Mouse (Mus musculus) forebrain, embryonic 11.5 days (tissue): ENCODE data around the gene Cpa5. TPM values are rescaled to one million over a fixed set of nuclear protein-coding genes. Genes with fewer than 3 reads are reported as not detected.

ENCODE experiments used
- ATAC-seq: fragments of 200-750 bp; cut with Nextera tagmentation; replicated peaks from 2 replicates; pipeline ENCODE4 v1.8.0; 2017; ENCODE audit warnings: moderate TSS enrichment; ENCODE audit not compliant: low FRiP score
- DNase-seq: peaks from one replicate; pipeline ENCODE4 v3.0.0-alpha.2; 2017; ENCODE audit warnings: low spot score
- H3K27ac ChIP-seq: fragments of 300-500 bp; sonication (generic); 2 replicates; pipeline ENCODE4 v1.5.1; 2014; ENCODE audit warnings: low read depth, low read length
- H3K27me3 ChIP-seq: fragments of 300-500 bp; sonication (generic); 2 replicates; pipeline ENCODE4 v1.6.1; 2014; ENCODE audit warnings: mild to moderate bottlenecking, low read length, mixed read lengths; ENCODE audit not compliant: control insufficient read depth, insufficient read depth
- H3K36me3 ChIP-seq: fragments of 300-500 bp; sonication (generic); 2 replicates; pipeline ENCODE4 v1.6.1; 2014; ENCODE audit warnings: mild to moderate bottlenecking, low read length, moderate library complexity, mixed read lengths; ENCODE audit not compliant: control insufficient read depth, insufficient read depth
- H3K4me1 ChIP-seq: fragments of 300-500 bp; sonication (generic); replicated peaks from 2 replicates; pipeline ENCODE4 v1.6.1; 2014; ENCODE audit warnings: low read length, mixed read lengths; ENCODE audit not compliant: control insufficient read depth, insufficient read depth
- H3K4me2 ChIP-seq: fragments of 300-500 bp; sonication (generic); 2 replicates; pipeline ENCODE4 v1.6.1; 2014; ENCODE audit warnings: low read depth, mild to moderate bottlenecking, low read length, moderate library complexity, mixed read lengths; ENCODE audit not compliant: severe bottlenecking
- H3K4me3 ChIP-seq: fragments of 300-500 bp; sonication (generic); 2 replicates; pipeline ENCODE4 v1.5.1; 2014; ENCODE audit warnings: low read depth, low read length
- H3K9ac ChIP-seq: fragments of 300-500 bp; sonication (generic); 2 replicates; pipeline ENCODE4 v1.6.1; 2014; ENCODE audit warnings: low read length
- H3K9me3 ChIP-seq: fragments of 300-500 bp; sonication (generic); 2 replicates; pipeline ENCODE4 v1.6.1; 2016; ENCODE audit warnings: low read length, mixed read lengths; ENCODE audit not compliant: control insufficient read depth
- WGBS: fragments of 180-500 bp; shearing (Covaris S2); extraction: QIAGEN DNeasy Blood & Tissue Kit; methylation state at CpG from one replicate; pipeline ENCODE4 v1.1.7; 2014; 5-methylcytosine and 5-hydroxymethylcytosine counted together
- polyA plus RNA-seq: library from polyadenylated mRNA; unstranded; fragments of >200 nt; fragmentation: Nextera tagmentation; extraction: Ambion mirVana; gene quantifications from 2 replicates; pipeline ENCODE4 v1.2.1, GENCODE M21; 2014

Cpa5 gene
- polyA plus RNA-seq, 1 experiment from 2014 or later, result 0.72 TPM

- WGBS, result 9% methylated on average over 4 of the region's 4 CpGs
- Histone ChIP-seq H3K27me3 (no peaks in the 10 kb centered on the region), H3K4me3 (no peak overlapping the region), H3K27ac (peak overlapping the region; percentile 86), H3K36me3 (no peaks in the 10 kb centered on the region), H3K4me1 (peaks cover 42% of the 10 kb centered on the region), H3K9me3 (no peaks in the 10 kb centered on the region), H3K4me2 (no peak overlapping the region), H3K9ac (peak overlapping the region; percentile 36)
- no peak for DNase-seq
- ATAC-seq, result no peak
These were observed 4.9 kb downstream of the Cpa5 start for GRCm38 (mm10) chr6:30615741-30616140.

GRCm38 (mm10) chr6:30616491-30616941 lies 5.7 kb downstream of the Cpa5 start:
- peak overlapping the region; percentile 32; the same call in 1 of the 2 replicates for H3K9ac ChIP-seq
- no peaks in the 10 kb centered on the region for H3K36me3 ChIP-seq
- H3K4me2 ChIP-seq, result peak overlapping the region; percentile 26
- ATAC-seq (peak; percentile 74), DNase-seq (peak; percentile 78)
- peaks cover 35% of the 10 kb centered on the region for H3K4me1 ChIP-seq
- no peaks in the 10 kb centered on the region for H3K9me3 ChIP-seq
- WGBS, result under 1% methylated on average over 8 of the region's 8 CpGs
- no peaks in the 10 kb centered on the region for H3K27me3 ChIP-seq
- H3K27ac ChIP-seq, result peak overlapping the region; percentile 86
- no peak overlapping the region for H3K4me3 ChIP-seq

- H3K9me3 ChIP-seq, result no peaks in the 10 kb centered on the region
- peak; percentile 57 for ATAC-seq
- peak; percentile 84 for DNase-seq
- no peaks in the 10 kb centered on the region for H3K27me3 ChIP-seq
- H3K36me3 ChIP-seq, result no peaks in the 10 kb centered on the region
- H3K4me3 ChIP-seq, result peak overlapping the region; percentile 6; the same call in 1 of the 2 replicates
- peak overlapping the region; percentile 32; the same call in 1 of the 2 replicates for H3K9ac ChIP-seq
- H3K27ac ChIP-seq, result peak overlapping the region; percentile 86
- peaks cover 35% of the 10 kb centered on the region for H3K4me1 ChIP-seq
- peak overlapping the region; percentile 44 for H3K4me2 ChIP-seq
- 2% methylated on average over 12 of the region's 13 CpGs for WGBS
These were observed 6.5 kb downstream of the Cpa5 start for GRCm38 (mm10) chr6:30617020-30617958.

- H3K27me3 ChIP-seq, result no peaks in the 10 kb centered on the region
- peaks cover 35% of the 10 kb centered on the region for H3K4me1 ChIP-seq
- no peaks in the 10 kb centered on the region for H3K36me3 ChIP-seq
- peak overlapping the region; percentile 86 for H3K27ac ChIP-seq
- ATAC-seq (peak; percentile 83), DNase-seq (peak; percentile 84)
- peak overlapping the region; percentile 6; the same call in 1 of the 2 replicates for H3K4me3 ChIP-seq
- peak overlapping the region; percentile 51 for H3K9ac ChIP-seq
- no peaks in the 10 kb centered on the region for H3K9me3 ChIP-seq
- 2% methylated on average over 18 of the region's 18 CpGs for WGBS
- peak overlapping the region; percentile 44 for H3K4me2 ChIP-seq
These were observed 7.3 kb downstream of the Cpa5 start for GRCm38 (mm10) chr6:30617959-30618590.

- peak; percentile 56 for DNase-seq
- peak overlapping the region; percentile 86 for H3K27ac ChIP-seq
These were observed 7.9 kb downstream of the Cpa5 start for GRCm38 (mm10) chr6:30618735-30619134.

GRCm38 (mm10) chr6:30619606-30620005 lies 8.8 kb downstream of the Cpa5 start:
- ATAC-seq, result no peak
- WGBS, result 63% methylated on average over 5 of the region's 5 CpGs

More at GRCm38 (mm10) chr6:30618735-30619134, 7.9 kb downstream of the Cpa5 start:
- H3K9me3 ChIP-seq, result no peaks in the 10 kb centered on the region
- 22% methylated on average over 6 of the region's 6 CpGs for WGBS
- peak overlapping the region; percentile 15; the same call in 1 of the 2 replicates for H3K4me2 ChIP-seq
- H3K27me3 ChIP-seq, result no peaks in the 10 kb centered on the region
- H3K36me3 ChIP-seq, result no peaks in the 10 kb centered on the region
- no peak overlapping the region for H3K4me3 ChIP-seq
- H3K9ac ChIP-seq, result peak overlapping the region; percentile 14
- ATAC-seq, result no peak
- H3K4me1 ChIP-seq, result peaks cover 35% of the 10 kb centered on the region

GRCm38 (mm10) chr6:30620591-30620990 lies 9.8 kb downstream of the Cpa5 start:
- Histone ChIP-seq H3K9ac (no peak overlapping the region), H3K4me1 (peaks cover 26% of the 10 kb centered on the region), H3K36me3 (no peaks in the 10 kb centered on the region), H3K27me3 (no peaks in the 10 kb centered on the region), H3K9me3 (no peaks in the 10 kb centered on the region), H3K4me3 (no peak overlapping the region), H3K4me2 (no peak overlapping the region), H3K27ac (no peak overlapping the region)
- ATAC-seq (no peak), DNase-seq (no peak)
- WGBS, result 87% methylated on average over 4 of the region's 4 CpGs

More at GRCm38 (mm10) chr6:30619606-30620005, 8.8 kb downstream of the Cpa5 start:
- peaks cover 32% of the 10 kb centered on the region for H3K4me1 ChIP-seq
- no peak for DNase-seq
- H3K9ac ChIP-seq, result no peak overlapping the region
- H3K4me3 ChIP-seq, result no peak overlapping the region
- no peaks in the 10 kb centered on the region for H3K36me3 ChIP-seq
- H3K4me2 ChIP-seq, result no peak overlapping the region
- peak overlapping the region; percentile 86 for H3K27ac ChIP-seq
- H3K9me3 ChIP-seq, result no peaks in the 10 kb centered on the region
- no peaks in the 10 kb centered on the region for H3K27me3 ChIP-seq

GRCm38 (mm10) chr6:30620994-30621393 lies 10.2 kb downstream of the Cpa5 start:
- H3K4me3 ChIP-seq, result no peak overlapping the region
- no peak overlapping the region for H3K27ac ChIP-seq
- no peaks in the 10 kb centered on the region for H3K9me3 ChIP-seq
- H3K4me2 ChIP-seq, result no peak overlapping the region
- H3K4me1 ChIP-seq, result peaks cover 22% of the 10 kb centered on the region
- DNase-seq (no peak), ATAC-seq (no peak)
- 91% methylated on average over 6 of the region's 6 CpGs for WGBS
- H3K9ac ChIP-seq, result no peak overlapping the region
- H3K36me3 ChIP-seq, result no peaks in the 10 kb centered on the region
- no peaks in the 10 kb centered on the region for H3K27me3 ChIP-seq
